Mouse (Mus musculus): ENCODE results near the gene Fam102a.

DNA sequence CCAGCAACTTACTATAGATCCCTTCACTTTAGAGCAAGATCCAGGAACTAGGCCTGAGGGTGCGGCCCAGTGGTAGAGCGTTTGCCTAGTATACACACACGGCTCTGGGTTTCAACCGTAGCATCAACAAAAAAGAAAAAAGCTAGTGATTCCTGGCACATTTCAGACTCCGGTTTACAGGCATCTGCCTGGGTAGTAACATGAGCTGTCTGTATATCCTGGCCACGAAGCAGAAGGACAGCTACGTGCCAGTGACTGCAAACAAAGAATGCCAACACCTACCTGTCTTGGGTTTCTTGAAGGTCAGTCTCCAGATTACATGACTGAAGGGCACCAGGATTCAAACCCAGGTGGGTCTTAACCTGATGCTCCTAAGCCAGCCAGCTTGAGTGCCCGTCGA is 14.0 kb downstream of the Fam102a start:
- TF ChIP-seq GATA1 (IDR thresholded peaks at IDR 0.05; ENCODE audit: borderline replicate concordance, low read length), result no peak
- no peak for TF ChIP-seq FLI1 (IDR thresholded peaks at IDR 0.05; ENCODE audit: low read length)
